Mouse (Mus musculus) heart, embryonic 16.5 days (tissue): ENCODE measurements around the gene Edn3. TPM values are rescaled to one million over a fixed set of nuclear protein-coding genes. Genes with fewer than 3 reads are reported as not detected.

Experiments
- ATAC-seq: fragments of 200-750 bp; cut with Nextera tagmentation; replicated peaks from 2 replicates; pipeline ENCODE4 v1.8.0; 2017; ENCODE audit warnings: moderate number of reproducible peaks; ENCODE audit not compliant: insufficient read depth, low FRiP score; ENCODE audit errors: extremely low read depth
- H3K27ac ChIP-seq: fragments of 300-500 bp; sonication (generic); 2 replicates; pipeline ENCODE4 v1.5.1; 2014; ENCODE audit warnings: mild to moderate bottlenecking, low read length, control low read depth, moderate library complexity
- H3K27me3 ChIP-seq: fragments of 300-500 bp; sonication (generic); 2 replicates; pipeline ENCODE4 v1.6.1; 2014; ENCODE audit warnings: low read length, mixed read lengths; ENCODE audit not compliant: control insufficient read depth, insufficient read depth
- H3K36me3 ChIP-seq: fragments of 300-500 bp; sonication (generic); 2 replicates; pipeline ENCODE4 v1.6.1; 2014; ENCODE audit not compliant: control insufficient read depth, insufficient read depth
- H3K4me1 ChIP-seq: fragments of 300-500 bp; sonication (generic); 2 replicates; pipeline ENCODE4 v1.6.1; 2014; ENCODE audit warnings: low read length, mixed read lengths; ENCODE audit not compliant: control insufficient read depth, insufficient read depth
- H3K4me2 ChIP-seq: fragments of 300-500 bp; sonication (generic); 2 replicates; pipeline ENCODE4 v1.6.1; 2014; ENCODE audit warnings: low read depth, mild to moderate bottlenecking, control low read depth, low read length
- H3K4me3 ChIP-seq: fragments of 300-500 bp; sonication (generic); 2 replicates; pipeline ENCODE4 v1.5.1; 2014; ENCODE audit warnings: mild to moderate bottlenecking, control low read depth, low read length
- H3K9ac ChIP-seq: fragments of 300-500 bp; sonication (generic); 2 replicates; pipeline ENCODE4 v1.6.1; 2014; ENCODE audit warnings: low read length, control low read depth
- H3K9me3 ChIP-seq: fragments of 300-500 bp; sonication (generic); replicated peaks from 2 replicates; pipeline ENCODE4 v1.6.1; 2016; ENCODE audit warnings: low read length; ENCODE audit not compliant: control insufficient read depth
- WGBS: fragments of 180-500 bp; shearing (Covaris S2); extraction: QIAGEN DNeasy Blood & Tissue Kit; methylation state at CpG from one replicate; pipeline ENCODE4 v1.1.7; 2014; 5-methylcytosine and 5-hydroxymethylcytosine counted together
- polyA plus RNA-seq: library from polyadenylated mRNA; unstranded; fragments of >200 nt; fragmentation: Nextera tagmentation; extraction: Ambion mirVana; gene quantifications from 2 replicates; pipeline ENCODE4 v1.2.1, GENCODE M21; 2015

Edn3 gene
- polyA plus RNA-seq, 1 experiment from 2014 or later, result 0.95 TPM

DNA sequence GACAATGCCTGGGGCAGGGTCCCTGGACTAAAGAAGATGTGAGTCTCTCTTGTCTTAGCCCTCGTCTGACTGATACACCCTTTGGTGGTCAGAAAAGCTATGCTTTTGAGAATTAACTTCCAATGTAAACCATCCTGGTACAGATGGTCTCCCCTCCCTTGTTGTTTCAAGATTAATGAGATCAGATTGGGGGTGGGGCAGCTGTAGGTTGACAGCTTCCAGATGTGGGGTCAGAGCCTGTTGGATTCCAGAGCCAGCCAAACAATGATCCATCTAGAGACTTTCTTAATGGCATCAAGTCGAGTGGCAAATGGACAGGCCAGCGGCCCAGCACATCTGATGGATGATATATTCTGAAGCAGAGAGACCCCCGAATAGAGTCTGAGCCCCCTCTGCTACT lies 48.9 kb downstream of the Edn3 start:
- no peak for ATAC-seq
- WGBS, result 30% methylated on average over 4 of the region's 4 CpGs
- Histone ChIP-seq H3K9ac (no peak overlapping the region), H3K4me3 (no peak overlapping the region), H3K27ac (no peak overlapping the region), H3K9me3 (0 out of 2 replicates have a peak, but pooled peaks cover 2% of the 10 kb centered on the region), H3K4me1 (no peaks in the 10 kb centered on the region), H3K4me2 (no peak overlapping the region), H3K27me3 (no peaks in the 10 kb centered on the region), H3K36me3 (no peaks in the 10 kb centered on the region)

- no peak overlapping the region for H3K27ac ChIP-seq
- no peak overlapping the region for H3K4me2 ChIP-seq
- no peaks in the 10 kb centered on the region for H3K36me3 ChIP-seq
- no peak overlapping the region for H3K9ac ChIP-seq
- H3K27me3 ChIP-seq, result no peaks in the 10 kb centered on the region
- no peaks in the 10 kb centered on the region for H3K9me3 ChIP-seq
- whole genome bisulfite sequencing, result 47% methylated on average over 11 of the region's 11 CpGs
- ATAC-seq, result no peak
- no peaks in the 10 kb centered on the region for H3K4me1 ChIP-seq
- no peak overlapping the region for H3K4me3 ChIP-seq
Observed at GRCm38 (mm10) chr2:174813306-174813705, 52.9 kb downstream of the Edn3 start.

- Histone ChIP-seq H3K4me2 (no peak overlapping the region), H3K9ac (no peak overlapping the region), H3K27me3 (no peaks in the 10 kb centered on the region), H3K4me3 (no peak overlapping the region), H3K9me3 (no peaks in the 10 kb centered on the region), H3K4me1 (no peaks in the 10 kb centered on the region), H3K27ac (no peak overlapping the region), H3K36me3 (no peaks in the 10 kb centered on the region)
- peak; percentile 58 for ATAC-seq
- WGBS, result 68% methylated on average over 2 of the region's 2 CpGs
Observed at GRCm38 (mm10) chr2:174816163-174816562, 55.7 kb downstream of the Edn3 start.

DNA sequence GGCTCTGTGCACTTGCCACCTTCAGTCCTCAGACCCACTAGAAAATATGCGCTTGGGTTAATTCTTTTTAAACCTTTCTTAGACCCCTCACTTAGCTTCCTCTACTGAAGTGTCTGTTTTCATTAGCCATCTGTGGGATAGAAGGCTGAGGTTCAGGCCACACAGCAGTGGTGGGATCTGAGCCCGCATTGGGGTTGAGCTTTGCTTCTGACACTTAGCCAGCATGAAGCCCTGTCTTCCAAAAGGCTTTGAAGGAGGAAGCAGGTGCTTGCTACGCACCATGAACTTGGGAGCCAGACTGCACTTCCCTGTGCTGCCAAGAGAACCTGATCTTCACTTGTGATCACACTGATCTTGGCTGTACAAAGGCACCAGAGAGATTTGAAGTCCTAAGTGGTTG lies 59.9 kb downstream of the Edn3 start:
- Histone ChIP-seq H3K9me3 (no peaks in the 10 kb centered on the region), H3K36me3 (no peaks in the 10 kb centered on the region), H3K9ac (no peak overlapping the region), H3K4me3 (no peak overlapping the region), H3K4me2 (no peak overlapping the region), H3K4me1 (no peaks in the 10 kb centered on the region), H3K27ac (no peak overlapping the region), H3K27me3 (no peaks in the 10 kb centered on the region)
- 75% methylated on average over 3 of the region's 3 CpGs for WGBS
- ATAC-seq, result no peak

DNA sequence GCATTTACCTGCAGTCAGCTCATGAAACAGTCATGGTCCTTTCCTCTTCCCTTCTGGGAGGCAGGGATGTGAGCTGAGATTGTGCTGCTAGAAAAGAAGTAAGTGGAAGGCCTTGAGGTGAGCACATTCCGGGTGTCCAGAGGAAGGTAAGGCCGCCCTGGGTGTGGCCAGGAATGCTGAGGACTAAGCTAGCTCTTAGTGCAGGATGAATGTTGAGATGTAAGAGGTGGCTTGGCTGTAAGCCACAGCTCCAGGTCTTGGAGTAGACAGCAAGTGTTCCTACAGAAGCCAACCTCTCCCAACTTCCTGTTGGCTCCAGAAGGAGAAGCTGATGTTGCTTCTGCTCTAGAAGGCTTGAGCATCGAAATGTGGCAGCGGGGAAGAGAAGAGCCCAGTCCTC lies 67.4 kb downstream of the Edn3 start:
- Histone ChIP-seq H3K27ac (no peak overlapping the region), H3K4me2 (no peak overlapping the region), H3K36me3 (no peaks in the 10 kb centered on the region), H3K4me1 (no peaks in the 10 kb centered on the region), H3K9me3 (no peaks in the 10 kb centered on the region), H3K27me3 (no peaks in the 10 kb centered on the region), H3K9ac (no peak overlapping the region), H3K4me3 (no peak overlapping the region)
- WGBS, result 83% methylated on average over 4 of the region's 4 CpGs
- no peak for ATAC-seq

- Histone ChIP-seq H3K9ac (no peak overlapping the region), H3K9me3 (no peaks in the 10 kb centered on the region), H3K27me3 (no peaks in the 10 kb centered on the region), H3K27ac (no peak overlapping the region), H3K4me1 (no peaks in the 10 kb centered on the region), H3K4me2 (no peak overlapping the region), H3K4me3 (no peak overlapping the region), H3K36me3 (no peaks in the 10 kb centered on the region)
- no peak for ATAC-seq
- WGBS, result 65% methylated on average over 5 of the region's 5 CpGs
Observed at GRCm38 (mm10) chr2:174833608-174834007, 73.2 kb downstream of the Edn3 start.

Other genes with a start within 250 kb of the Edn3 start
- gene Zfp831, start 117.1 kb upstream of the Edn3 start, polyA plus RNA-seq, result 0.01 and 0.04 TPM in 2 replicates
- not detected in 2 replicates for gene Gm14444, start 249.6 kb downstream of the Edn3 start, polyA plus RNA-seq